Mouse (Mus musculus) G1E-ER4 (cell line): ENCODE measurements around the gene Tnk1. TPM values are rescaled to one million over a fixed set of nuclear protein-coding genes. Genes with fewer than 3 reads are reported as not detected.

Experiments used
- GATA1 ChIP-seq: IDR thresholded peaks from one replicate; pipeline ENCODE4 v1.8.0; 2012; ENCODE audit warnings: low read length, inconsistent platforms
- polyA plus RNA-seq: library from polyadenylated mRNA; stranded (reverse); fragments of >175 nt; gene quantifications from 2 replicates; pipeline ENCODE4 v1.2.3, GENCODE M21; 2012

Tnk1 gene
- polyA plus RNA-seq: 0.09 and 0.91 TPM in 2 replicates

DNA sequence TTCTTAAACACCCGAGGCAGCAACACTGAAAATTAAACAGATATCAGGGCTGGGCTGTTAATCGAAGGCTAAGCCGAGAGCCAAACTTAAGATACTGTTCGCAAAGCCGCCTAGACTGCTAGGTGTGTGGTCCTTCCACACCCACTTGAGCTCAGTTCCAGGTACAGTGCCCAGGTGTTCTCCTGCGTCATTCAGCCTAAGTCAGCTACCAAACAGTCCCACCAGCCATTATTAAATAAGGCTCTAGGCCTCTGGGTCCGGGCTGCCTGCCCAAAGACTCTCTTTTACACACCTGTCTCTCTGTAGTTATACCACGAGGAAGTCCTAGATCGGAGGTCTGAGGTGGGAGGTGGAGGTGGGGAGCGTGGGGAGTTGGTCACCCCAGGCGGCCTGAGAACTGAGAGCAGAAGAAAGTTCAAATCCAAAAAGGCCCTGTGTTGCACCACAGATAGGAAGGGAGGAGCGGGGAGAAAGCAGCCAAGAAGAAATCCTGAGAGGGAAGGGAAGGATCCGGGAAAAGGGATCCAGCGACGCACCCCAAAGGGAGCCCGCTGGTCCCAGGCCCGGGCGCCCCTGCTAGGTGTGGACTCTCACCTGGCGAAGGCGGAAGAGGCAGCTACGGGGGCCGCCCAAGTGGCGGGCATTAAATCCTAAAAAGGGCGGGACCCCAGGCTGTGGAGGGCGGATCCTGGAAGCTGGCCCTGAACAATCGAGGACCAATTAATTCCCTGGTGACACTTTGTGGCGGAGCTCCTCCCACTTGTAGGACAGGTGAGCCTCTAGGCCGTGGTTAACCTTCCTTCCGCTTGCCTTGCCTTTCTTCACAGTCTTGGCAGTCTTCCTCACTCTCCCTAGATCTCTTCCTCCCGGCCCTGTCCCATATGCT is at the start of gene Tnk1:
Gene Tnk1 (minus strand): TSS at position 618 of the 886 bp plus-strand sequence.
- TF ChIP-seq GATA1: no peak

DNA sequence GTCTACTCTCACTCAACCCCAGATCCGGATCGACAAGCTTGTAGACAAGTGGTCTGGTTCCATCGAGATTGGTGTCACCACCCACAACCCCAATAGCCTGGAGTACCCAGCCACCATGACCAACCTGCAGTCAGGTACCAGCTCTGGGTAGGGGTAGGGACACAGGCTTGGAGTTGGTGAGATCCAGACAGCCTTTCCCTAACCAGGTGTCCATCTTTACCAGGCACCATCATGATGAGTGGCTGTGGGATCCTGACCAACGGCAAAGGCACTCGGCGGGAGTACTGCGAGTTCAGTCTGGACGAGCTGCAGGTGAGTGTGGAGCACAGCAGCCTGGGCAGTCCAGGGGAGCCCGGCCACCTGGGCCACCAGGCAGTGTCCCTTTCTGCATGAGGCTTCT is 45.8 kb upstream of the Tnk1 start:
- no peak for TF ChIP-seq GATA1

DNA sequence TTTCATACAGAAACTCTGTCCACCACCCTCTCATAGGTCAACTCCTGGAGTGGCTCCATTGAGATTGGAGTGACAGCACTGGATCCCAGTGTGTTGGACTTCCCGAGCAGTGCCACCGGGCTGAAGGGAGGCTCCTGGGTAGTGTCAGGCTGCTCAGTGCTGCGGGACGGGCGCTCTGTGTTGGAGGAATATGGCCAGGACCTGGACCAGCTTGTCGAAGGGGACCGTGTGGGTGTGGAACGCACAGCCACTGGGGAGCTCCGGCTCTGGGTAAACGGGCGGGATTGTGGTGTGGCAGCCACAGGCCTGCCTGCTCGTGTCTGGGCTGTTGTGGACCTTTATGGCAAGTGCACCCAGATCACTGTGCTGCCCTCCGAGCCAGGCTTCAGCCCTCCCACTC is 44.4 kb upstream of the Tnk1 start:
- no peak for TF ChIP-seq GATA1

DNA sequence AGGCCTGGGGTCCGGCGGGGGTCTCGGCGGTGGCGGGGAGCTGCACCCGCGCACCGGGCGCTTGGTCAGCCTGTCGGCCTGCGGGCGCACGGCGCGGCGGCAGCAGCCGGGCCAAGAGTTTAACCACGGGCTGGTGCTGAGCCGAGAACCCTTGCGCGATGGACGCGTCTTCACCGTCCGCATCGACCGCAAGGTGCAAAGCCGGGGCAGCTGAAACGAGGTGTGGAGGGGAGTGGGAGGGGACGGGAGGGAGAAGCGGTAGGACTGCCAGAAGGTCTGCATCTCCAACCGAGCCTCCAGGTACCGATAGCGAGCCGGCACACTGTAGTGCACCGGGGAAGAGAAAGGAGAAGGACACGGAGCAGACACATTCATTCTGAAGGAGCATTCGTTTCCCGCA is 43.5 kb upstream of the Tnk1 start:
- TF ChIP-seq GATA1: no peak

DNA sequence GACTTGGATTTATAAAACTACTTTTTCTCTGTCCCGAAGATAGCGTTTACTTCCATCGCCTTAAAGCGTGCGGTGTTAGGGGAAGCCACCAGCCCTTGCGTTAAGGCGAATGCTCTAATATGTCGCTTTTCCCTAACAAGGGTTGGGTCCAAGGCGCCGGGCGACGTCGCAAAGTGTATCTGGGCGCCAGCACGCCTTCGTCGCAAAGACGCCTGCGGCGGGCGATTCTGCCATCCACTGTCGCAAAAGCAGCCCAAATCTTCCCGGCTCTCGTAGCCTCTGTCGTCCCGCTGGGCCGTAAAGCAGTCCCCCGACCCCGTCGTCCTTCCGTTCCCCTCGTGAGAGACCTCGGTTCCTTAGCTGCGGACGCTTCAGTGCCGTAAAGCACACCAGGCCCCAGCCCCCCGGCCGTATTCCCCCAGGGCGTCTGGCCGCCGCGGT is 42.9 kb upstream of the Tnk1 start:
- TF ChIP-seq GATA1: no peak

DNA sequence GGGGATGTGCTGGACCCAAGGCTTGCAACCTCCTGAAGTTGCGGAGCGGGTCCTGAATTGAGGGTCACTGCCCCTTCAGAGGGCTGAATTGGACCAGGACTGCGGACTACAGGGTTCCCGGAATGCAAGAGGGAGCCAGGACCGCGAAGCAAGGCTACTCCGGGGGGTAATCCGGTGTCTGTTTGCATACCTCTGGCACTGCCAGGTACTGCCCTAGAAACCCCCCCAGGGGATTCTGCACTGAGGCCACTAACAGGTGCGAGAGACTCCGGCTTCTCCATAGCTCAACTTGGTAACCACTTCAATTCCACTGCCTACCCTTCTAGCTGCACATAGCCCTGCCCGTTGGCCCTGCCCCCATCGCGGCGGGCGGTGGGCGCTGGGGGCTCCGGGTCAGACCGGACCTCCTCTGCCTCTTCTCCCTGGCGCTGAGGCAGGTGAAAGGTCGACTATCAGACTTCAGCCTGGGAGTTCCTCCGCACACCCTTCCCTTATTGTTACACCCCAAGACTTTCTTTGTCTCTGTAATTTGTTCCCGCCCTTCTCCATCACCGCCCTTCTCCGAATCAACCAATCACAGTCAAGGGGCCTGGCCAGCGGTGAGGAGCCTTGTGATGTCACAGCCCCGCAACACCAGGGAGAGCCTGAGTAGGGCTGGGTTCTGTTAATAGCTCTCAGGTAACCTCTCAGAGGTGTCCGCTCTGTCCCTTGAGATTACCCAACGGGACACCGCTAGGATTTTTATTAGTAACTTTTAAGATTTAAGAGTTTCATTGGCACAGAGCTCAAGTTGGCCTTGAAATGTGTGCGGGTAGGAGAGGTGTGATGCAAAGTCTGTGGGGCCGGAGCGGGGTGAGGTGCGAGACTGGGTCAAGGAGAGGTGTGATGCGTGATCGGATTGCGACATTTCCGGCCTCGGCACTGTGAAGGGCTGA is 42.2 kb upstream of the Tnk1 start, which contains the start of the genes 2810408A11Rik and Neurl4:
Gene 2810408A11Rik (minus strand): TSS at position 517 of the 935 bp plus-strand sequence.
Gene Neurl4 (plus strand): TSS at position 602 of the 935 bp plus-strand sequence.
- no peak for TF ChIP-seq GATA1

DNA sequence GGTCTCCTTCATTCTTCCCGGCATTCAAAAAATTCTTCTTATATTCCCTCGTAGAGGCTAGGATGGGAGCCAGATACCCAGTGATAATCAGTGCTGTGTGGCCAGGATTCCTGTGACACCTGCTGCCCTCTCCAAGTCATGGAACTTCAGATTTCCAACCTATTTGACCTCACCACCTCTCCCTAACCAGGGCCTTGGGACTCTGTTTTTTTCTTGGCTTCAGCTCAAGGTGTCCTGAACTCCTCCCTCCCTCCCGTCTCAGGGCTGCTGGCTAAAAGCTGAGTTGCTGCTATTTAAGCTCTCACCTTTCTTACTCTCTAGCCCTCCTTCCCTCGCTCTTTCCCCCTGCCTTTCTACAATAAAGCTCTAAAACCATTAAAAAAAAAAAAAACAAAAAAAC is 41.3 kb upstream of the Tnk1 start:
- TF ChIP-seq GATA1: no peak

DNA sequence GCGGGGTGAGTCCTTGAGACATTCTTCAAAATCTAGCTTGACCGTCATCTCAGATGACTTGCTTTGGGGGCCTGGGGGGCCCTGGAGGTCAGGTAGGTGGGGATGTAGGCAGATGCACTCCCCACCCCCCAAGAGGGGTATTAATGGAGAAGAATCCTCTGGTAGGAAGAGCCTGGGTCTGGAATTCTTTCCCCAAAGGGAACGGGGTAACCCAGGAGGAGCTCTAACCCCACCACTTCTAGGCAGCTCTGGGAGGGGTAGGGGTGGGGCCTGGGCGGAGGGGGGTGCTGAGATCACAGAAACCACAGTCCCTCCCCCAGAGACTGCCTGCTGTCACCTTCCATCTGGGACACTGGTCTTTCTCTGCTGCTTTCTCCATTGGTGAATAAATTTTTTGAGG is 36.8 kb upstream of the Tnk1 start, which contains the start of gene Acap1:
Gene Acap1 (minus strand): TSS at position 249 of the 400 bp plus-strand sequence.
- no peak for TF ChIP-seq GATA1

DNA sequence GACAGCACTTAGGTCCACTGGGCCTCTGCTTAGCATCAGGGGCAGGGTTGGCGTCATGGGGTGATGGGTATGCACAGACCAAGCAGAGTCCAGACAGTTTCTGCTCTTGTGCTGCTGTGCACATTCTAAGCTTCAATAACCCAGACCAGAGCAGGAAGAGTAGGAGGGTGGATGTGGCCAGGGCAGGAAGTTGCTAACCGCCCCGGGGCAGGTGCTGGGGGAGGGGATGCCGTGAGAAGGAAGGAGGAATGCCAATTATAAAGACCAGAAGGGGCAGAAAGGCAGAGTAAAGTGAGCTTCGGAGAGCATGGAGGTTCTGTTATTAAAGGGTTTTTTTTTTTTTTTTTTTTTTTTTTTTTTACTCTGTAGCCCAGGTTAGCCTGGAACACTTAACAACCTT is 36.1 kb upstream of the Tnk1 start:
- TF ChIP-seq GATA1: no peak

DNA sequence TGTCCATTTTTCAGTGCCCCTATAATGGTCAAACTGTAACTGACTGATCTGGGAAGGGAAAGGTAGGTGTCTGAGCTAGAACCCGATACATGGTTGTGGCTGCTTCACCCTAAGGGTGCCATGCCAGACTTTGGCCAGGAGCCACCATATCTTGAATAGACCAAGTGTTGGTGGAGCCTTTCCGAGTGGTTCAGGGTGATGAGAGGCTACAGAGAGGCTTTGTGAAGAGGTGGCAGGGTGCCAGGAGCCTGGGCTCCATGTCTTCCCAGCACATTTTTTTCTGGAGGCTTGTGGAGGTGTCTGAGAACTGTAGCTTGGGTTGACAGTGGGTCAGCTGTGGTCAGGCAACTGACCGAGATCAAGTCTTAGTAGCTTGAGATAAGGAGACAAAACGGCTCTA is 33.0 kb upstream of the Tnk1 start:
- no peak for TF ChIP-seq GATA1

DNA sequence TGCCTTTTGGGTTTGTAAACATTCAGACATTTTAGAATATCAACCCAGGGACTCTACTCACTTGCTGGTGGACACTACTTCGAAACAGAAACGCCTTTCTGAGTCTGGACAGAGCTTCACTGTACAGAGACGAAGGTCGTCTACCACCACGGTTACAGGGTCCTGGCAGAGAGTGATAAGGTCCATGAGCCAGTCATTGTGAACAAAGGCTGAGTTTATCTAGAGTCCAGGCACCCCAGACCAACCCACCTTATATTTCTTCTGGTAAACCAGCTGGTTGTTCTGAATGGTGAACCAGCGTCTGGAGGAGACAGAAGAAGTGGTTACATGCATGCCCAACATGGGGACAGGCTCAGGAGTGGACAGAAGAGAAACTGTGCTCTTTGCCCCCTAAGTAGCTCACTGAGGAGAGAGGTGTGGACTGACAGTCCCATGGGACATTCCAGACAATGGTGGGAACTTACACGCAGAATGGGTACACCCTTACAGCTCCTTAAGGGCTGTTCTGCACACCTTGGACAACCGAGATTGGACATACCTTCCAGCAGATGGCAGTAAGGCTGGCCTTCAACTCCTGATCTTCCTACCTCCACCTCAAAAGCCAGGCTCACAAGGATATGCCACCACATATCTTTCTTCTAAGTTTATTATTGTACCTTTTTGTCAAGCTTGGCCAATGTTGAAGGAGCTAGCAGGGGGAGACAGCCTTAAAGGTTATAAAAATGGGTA is 28.5 kb upstream of the Tnk1 start:
- no peak for TF ChIP-seq GATA1

DNA sequence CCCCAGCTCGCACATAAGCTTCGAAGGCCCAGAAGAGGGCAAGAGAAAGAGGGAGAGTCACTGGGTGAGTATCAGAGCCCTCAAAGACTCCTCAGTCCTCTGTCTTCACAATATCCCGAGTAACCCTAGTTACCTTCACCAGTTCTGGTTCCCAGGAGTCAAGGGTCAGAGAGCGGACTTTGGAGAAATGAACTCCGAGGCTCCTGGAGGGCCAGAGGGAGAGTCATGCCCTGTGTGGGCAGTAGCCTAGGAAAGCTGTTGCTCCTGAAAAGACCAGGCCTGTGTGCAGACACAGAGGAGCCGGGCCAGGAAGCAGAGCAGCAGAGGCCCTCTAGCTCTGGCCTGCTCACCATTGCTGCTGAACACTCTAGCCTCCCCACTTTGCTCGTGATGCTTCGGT is 26.1 kb upstream of the Tnk1 start:
- TF ChIP-seq GATA1: no peak

DNA sequence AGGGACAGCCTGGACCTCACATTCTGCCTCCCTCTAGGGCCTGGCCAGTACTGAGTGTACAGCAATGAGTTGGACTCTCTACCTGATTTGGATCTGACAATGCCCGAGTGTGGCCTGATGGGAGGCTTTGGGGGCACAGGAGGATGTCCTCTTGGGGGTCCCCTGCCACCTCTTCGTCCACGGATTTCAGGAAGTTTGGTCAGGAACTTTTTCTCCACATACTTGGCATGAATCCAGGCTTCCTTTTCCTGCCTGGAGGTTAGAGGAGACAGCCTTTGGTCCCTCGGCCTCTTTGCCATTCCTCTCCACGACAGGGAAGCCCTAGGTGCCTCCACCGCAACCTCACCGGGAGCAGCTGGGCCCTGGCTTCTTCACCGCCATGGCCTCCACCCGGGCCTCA is 25.7 kb upstream of the Tnk1 start:
- no peak for TF ChIP-seq GATA1

DNA sequence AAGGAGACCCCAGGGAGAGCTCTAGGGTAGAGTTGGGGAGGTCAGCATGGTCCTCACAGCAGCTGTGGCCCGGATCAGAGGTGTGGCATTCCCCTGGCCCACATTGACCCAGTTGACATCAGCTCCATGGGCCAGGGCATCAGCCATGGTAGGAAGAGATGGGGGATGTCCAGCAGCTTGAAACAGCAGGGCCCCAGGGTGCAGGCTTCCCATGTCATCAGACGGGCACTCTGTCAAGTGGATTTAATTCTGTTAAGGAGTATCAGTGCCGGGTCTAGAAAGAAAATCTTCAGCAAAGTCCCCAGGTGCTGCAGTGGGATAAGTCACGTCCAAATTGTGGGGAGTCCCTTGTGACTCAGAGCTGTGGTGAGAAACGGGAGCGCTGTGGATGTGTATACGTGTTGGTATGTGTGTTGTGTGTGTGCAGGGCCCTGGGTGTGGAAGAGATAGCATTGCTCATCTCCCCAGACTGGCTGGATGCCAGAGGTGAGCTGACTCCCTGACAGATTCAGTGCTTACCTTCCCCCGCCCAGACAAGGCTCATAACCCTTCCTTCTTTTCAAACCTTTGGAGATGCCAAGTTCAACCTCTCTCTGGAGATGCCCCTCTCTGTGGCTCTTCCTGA is 25.1 kb upstream of the Tnk1 start:
- no peak for TF ChIP-seq GATA1

DNA sequence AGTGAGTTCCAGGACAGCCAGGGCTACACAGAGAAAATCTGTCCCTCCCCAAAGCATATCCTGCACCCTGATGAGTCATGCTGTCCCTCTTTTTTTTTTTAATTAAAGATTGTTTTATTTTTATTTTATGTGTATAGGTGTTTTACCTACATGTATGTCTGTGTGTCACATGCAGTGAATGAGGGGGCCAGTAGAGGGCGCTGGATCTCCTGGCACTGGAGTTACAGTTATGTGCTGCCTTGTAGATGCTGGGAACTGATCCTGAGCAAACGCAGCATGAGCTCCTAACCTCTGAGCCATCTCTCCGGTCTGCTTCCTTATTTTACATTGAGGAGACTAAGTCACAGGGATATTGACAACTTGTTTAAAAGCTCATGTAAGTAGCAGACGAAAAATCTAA is 24.5 kb upstream of the Tnk1 start:
- no peak for TF ChIP-seq GATA1
